Mouse (Mus musculus) kidney, postnatal 36 days (tissue): Measurements from ENCODE around the gene Cep83.

ENCODE experiments used
- DNase-seq, 2 experiments: peaks; one replicate each; pipeline ENCODE4 v3.0.0; 2021 to 2022; ENCODE audit warnings: mixed read lengths in 2 of 2

The Cep83 gene

DNA sequence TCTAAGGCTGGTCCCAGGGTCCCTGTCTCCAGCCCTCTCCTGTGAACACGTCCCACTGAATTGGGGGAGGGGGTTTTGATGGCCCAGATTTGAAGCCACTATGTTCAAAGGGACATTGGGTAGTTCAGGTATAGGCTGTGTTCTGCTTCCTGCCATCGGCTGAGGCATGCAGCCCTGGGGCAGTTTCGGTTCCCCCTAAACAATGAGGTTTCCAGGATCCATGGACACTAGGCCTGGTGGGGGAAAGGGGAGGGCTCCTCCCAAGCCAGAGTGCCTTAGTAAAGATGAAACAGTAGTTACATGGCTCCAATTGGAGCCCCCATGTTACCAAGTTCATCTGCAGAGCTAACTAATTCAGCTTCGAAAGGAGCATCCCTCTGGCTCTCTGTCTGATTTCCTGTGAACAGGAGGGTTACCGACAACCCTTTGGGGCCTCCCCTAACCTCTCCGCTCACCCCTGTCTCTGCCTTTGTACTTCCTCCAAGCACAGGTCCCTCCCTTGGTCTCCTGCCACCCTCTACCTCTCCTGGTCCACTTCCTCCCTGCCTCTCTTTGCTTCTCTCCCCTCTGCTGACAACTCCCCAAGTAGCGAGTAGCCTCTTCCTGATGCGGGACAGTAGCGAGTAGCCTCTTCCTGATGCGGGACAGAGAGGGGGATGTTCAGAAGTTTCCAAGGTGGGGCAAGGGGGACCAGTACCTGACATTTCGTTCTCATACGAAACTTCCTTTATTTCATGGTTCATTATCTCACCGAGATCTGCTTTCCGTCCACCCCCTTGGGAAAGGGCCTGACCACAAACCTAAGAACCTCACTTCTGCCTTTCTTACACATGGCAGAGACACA is 139.7 kb downstream of the Cep83 start:
- DNase-seq, result peak in 1 of 2 experiments; percentile 3

DNA sequence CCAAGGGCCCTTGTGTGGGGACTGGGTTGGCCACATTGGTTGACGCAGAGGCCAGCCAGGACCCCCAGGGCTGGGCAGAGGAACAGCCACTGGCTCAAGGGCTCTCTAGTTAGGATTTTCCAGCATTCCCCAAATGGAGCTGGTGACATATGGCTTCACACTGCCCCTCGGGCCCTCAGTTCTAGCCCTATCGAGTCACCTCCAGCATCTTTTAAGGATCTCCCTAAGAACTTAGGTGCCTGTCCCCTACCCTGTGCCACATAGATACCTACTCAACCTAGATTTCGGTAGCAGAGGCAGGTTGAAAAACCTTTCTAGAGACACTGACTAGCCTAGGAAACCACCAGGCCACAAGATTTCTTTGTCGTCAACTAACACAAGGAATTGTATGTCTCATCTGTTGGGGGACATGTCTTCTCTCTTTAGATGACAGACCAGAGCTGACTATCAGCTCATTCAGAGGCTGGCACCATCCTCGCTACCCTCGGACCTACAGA is 140.3 kb downstream of the Cep83 start:
- DNase-seq, result no peak

DNA sequence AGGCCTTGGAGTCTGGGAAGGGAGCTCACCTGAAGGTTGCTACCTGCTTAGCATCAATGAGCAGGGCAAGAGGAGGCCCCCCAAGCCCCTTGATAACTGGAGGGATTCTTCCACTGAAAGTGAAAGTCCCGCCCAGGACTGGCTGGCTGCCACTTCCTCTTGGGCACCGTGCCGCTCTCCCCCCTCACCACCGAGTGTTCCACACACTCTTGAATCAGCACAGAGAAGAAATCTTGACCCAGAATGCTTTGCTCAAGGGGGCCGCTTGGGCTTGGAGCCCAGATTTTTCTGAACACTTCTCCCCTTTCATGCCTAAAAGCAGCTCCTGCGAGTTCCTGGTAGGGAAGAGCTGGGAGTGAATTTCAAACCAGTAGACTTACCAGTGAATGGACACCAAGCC is 141.0 kb downstream of the Cep83 start:
- DNase-seq, result peak; percentile 59 to 83

DNA sequence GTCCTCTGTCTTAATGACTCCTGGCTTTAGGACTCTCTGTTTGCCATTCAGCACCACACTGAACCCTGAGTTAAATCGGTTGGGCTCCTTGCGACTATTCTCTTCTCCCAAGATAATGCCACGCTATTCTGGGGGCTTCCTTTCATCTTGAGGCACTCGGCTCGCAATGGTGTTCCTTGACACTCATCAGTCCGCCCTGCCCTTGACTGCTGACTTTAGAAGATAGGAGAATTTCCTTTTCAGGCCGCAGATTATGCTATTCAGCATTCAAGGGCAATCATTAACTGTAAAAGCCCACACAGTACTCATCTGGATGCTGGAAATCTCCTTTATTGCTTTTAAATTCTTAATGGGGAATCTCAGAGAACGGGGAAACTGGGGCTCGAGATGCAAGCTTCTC is 147.4 kb downstream of the Cep83 start:
- DNase-seq, result no peak
